Mouse (Mus musculus) heart, postnatal 0 days (tissue): ENCODE measurements around the gene Wfdc18.

Experiments used
- CTCF ChIP-seq: IDR thresholded peaks from 2 replicates; pipeline ENCODE4 v1.5.1; 2016; ENCODE audit warnings: antibody characterized with exemption, control low read depth, low read depth
- EP300 ChIP-seq: IDR thresholded peaks from 2 replicates; pipeline ENCODE4 v1.6.1; 2016; ENCODE audit warnings: antibody characterized with exemption, low read depth

GRCm38 (mm10) chr11:83740443-83740991 lies 31.7 kb downstream of the Wfdc18 start:
- TF ChIP-seq CTCF (no peak), EP300 (no peak)
